Mouse (Mus musculus) heart, embryonic 11.5 days (tissue): ENCODE results near the gene Pglyrp2. TPM values are rescaled to one million over a fixed set of nuclear protein-coding genes. Genes with fewer than 3 reads are reported as not detected.

Source experiments
- ATAC-seq: fragments of 200-750 bp; cut with Nextera tagmentation; replicated peaks from 2 replicates; pipeline ENCODE4 v1.8.0; 2017; ENCODE audit warnings: moderate library complexity; ENCODE audit not compliant: insufficient number of reproducible peaks, low FRiP score, low TSS enrichment
- H3K27ac ChIP-seq: fragments of 300-500 bp; sonication (generic); 2 replicates; pipeline ENCODE4 v1.5.1; 2014; ENCODE audit warnings: mild to moderate bottlenecking, low read depth, low read length
- H3K27me3 ChIP-seq: fragments of 300-500 bp; sonication (generic); 2 replicates; pipeline ENCODE4 v1.6.1; 2014; ENCODE audit warnings: mild to moderate bottlenecking, low read length, mixed read lengths; ENCODE audit not compliant: control insufficient read depth, insufficient read depth
- H3K36me3 ChIP-seq: fragments of 300-500 bp; sonication (generic); 2 replicates; pipeline ENCODE4 v1.6.1; 2014; ENCODE audit warnings: mild to moderate bottlenecking, low read length, moderate library complexity, mixed read lengths; ENCODE audit not compliant: control insufficient read depth, insufficient read depth
- H3K4me1 ChIP-seq: fragments of 300-500 bp; sonication (generic); 2 replicates; pipeline ENCODE4 v1.6.1; 2014; ENCODE audit warnings: low read length; ENCODE audit not compliant: control insufficient read depth, insufficient read depth
- H3K4me2 ChIP-seq: fragments of 300-500 bp; sonication (generic); 2 replicates; pipeline ENCODE4 v1.6.1; 2014; ENCODE audit warnings: mild to moderate bottlenecking, moderate library complexity
- H3K4me3 ChIP-seq: fragments of 300-500 bp; sonication (generic); 2 replicates; pipeline ENCODE4 v1.5.1; 2014; ENCODE audit warnings: low read depth, low read length
- H3K9ac ChIP-seq: fragments of 300-500 bp; sonication (generic); 2 replicates; pipeline ENCODE4 v1.6.1; 2014; ENCODE audit warnings: mild to moderate bottlenecking, low read depth, low read length, moderate library complexity
- H3K9me3 ChIP-seq: fragments of 300-500 bp; sonication (generic); replicated peaks from 2 replicates; pipeline ENCODE4 v1.6.1; 2016; ENCODE audit warnings: low read length; ENCODE audit not compliant: control insufficient read depth
- WGBS: fragments of 180-500 bp; shearing (Covaris S2); extraction: QIAGEN DNeasy Blood & Tissue Kit; methylation state at CpG from one replicate; pipeline ENCODE4 v1.1.7; 2014; ENCODE audit not compliant: insufficient replicate concordance; 5-methylcytosine and 5-hydroxymethylcytosine counted together
- polyA plus RNA-seq: library from polyadenylated mRNA; unstranded; fragments of >200 nt; fragmentation: Nextera tagmentation; extraction: Ambion mirVana; gene quantifications from 2 replicates; pipeline ENCODE4 v1.2.1, GENCODE M21; 2014

The Pglyrp2 gene
- polyA plus RNA-seq, 1 experiment from 2014 or later, result 0.34 TPM

GRCm38 (mm10) chr17:32419989-32420388 is 4.0 kb downstream of the Pglyrp2 start:
- Histone ChIP-seq H3K36me3 (no peaks in the 10 kb centered on the region), H3K9ac (no peak overlapping the region), H3K27ac (no peak overlapping the region), H3K4me2 (no peak overlapping the region), H3K4me1 (no peaks in the 10 kb centered on the region), H3K9me3 (no peaks in the 10 kb centered on the region), H3K27me3 (peaks cover 18% of the 10 kb centered on the region), H3K4me3 (no peak overlapping the region)
- ATAC-seq, result no peak
- 63% methylated on average over 2 of the region's 2 CpGs for WGBS

- 86% methylated on average over 14 of the region's 14 CpGs for WGBS
- H3K27me3 ChIP-seq, result peaks cover 26% of the 10 kb centered on the region
- ATAC-seq, result no peak
Observed at GRCm38 (mm10) chr17:32416771-32417170, 7.2 kb downstream of the Pglyrp2 start.

GRCm38 (mm10) chr17:32415417-32416020 is 8.4 kb downstream of the Pglyrp2 start:
- Histone ChIP-seq H3K4me1 (no peaks in the 10 kb centered on the region), H3K4me3 (no peak overlapping the region), H3K4me2 (peak overlapping the region; percentile 43), H3K27ac (no peak overlapping the region), H3K27me3 (peaks cover 26% of the 10 kb centered on the region), H3K36me3 (no peaks in the 10 kb centered on the region), H3K9me3 (no peaks in the 10 kb centered on the region), H3K9ac (no peak overlapping the region)
- WGBS, result 24% methylated on average over 24 of the region's 24 CpGs
- no peak for ATAC-seq

More at GRCm38 (mm10) chr17:32416771-32417170, 7.2 kb downstream of the Pglyrp2 start:
- H3K9ac ChIP-seq, result no peak overlapping the region
- no peak overlapping the region for H3K4me3 ChIP-seq
- no peaks in the 10 kb centered on the region for H3K4me1 ChIP-seq
- no peak overlapping the region for H3K4me2 ChIP-seq
- no peak overlapping the region for H3K27ac ChIP-seq
- no peaks in the 10 kb centered on the region for H3K36me3 ChIP-seq
- H3K9me3 ChIP-seq, result no peaks in the 10 kb centered on the region

GRCm38 (mm10) chr17:32411898-32412297 is 12.1 kb downstream of the Pglyrp2 start:
- Histone ChIP-seq H3K36me3 (no peaks in the 10 kb centered on the region), H3K4me2 (no peak overlapping the region), H3K9ac (no peak overlapping the region), H3K27me3 (peaks cover 26% of the 10 kb centered on the region), H3K4me3 (no peak overlapping the region), H3K4me1 (no peaks in the 10 kb centered on the region), H3K27ac (no peak overlapping the region), H3K9me3 (no peaks in the 10 kb centered on the region)
- 82% methylated on average over 6 of the region's 6 CpGs for WGBS
- ATAC-seq, result no peak

GRCm38 (mm10) chr17:32403417-32403816 is 20.6 kb downstream of the Pglyrp2 start, which contains the start of gene Rasal3:
Rasal3 (minus strand) TSS chr17:32403583.
- Histone ChIP-seq H3K9me3 (no peaks in the 10 kb centered on the region), H3K9ac (no peak within 1 kb of the TSS), H3K27ac (no peak within 1 kb of the TSS), H3K27me3 (peaks cover 13% of the 10 kb centered on the region), H3K4me3 (no peak within 1 kb of the TSS), H3K4me1 (no peaks in the 10 kb centered on the region), H3K36me3 (no peaks in the 10 kb centered on the region), H3K4me2 (no peak within 1 kb of the TSS)
- WGBS, result 72% methylated on average over 8 of the region's 8 CpGs
- no peak for ATAC-seq

GRCm38 (mm10) chr17:32402779-32403157 is 21.2 kb downstream of the Pglyrp2 start:
- H3K4me3 ChIP-seq, result no peak overlapping the region

GRCm38 (mm10) chr17:32402011-32402778 is 21.8 kb downstream of the Pglyrp2 start:
- WGBS, result 76% methylated on average over 9 of the region's 9 CpGs
- Histone ChIP-seq H3K9me3 (no peaks in the 10 kb centered on the region), H3K4me3 (no peak overlapping the region), H3K4me2 (no peak overlapping the region), H3K9ac (no peak overlapping the region), H3K27me3 (peaks cover 24% of the 10 kb centered on the region), H3K27ac (no peak overlapping the region), H3K4me1 (no peaks in the 10 kb centered on the region), H3K36me3 (no peaks in the 10 kb centered on the region)
- ATAC-seq, result no peak

More at GRCm38 (mm10) chr17:32402779-32403157, 21.2 kb downstream of the Pglyrp2 start:
- Histone ChIP-seq H3K9me3 (no peaks in the 10 kb centered on the region), H3K9ac (no peak overlapping the region), H3K27me3 (peaks cover 19% of the 10 kb centered on the region), H3K27ac (no peak overlapping the region), H3K4me1 (no peaks in the 10 kb centered on the region), H3K4me2 (no peak overlapping the region), H3K36me3 (no peaks in the 10 kb centered on the region)
- no peak for ATAC-seq
- WGBS, result 63% methylated on average over 11 of the region's 11 CpGs

- 6% methylated on average over 34 of the region's 37 CpGs for WGBS
- Histone ChIP-seq H3K27me3 (peaks cover 76% of the 10 kb centered on the region), H3K27ac (no peak overlapping the region), H3K36me3 (no peaks in the 10 kb centered on the region), H3K9ac (no peak overlapping the region), H3K4me3 (peak overlapping the region; percentile 18), H3K4me2 (peak overlapping the region; percentile 55), H3K4me1 (0 out of 2 replicates have a peak, but pooled peaks cover 3% of the 10 kb centered on the region), H3K9me3 (no peaks in the 10 kb centered on the region)
- no peak for ATAC-seq
Observed at GRCm38 (mm10) chr17:32396266-32396665, 27.7 kb downstream of the Pglyrp2 start.
